Mouse (Mus musculus): Measurements from ENCODE around the gene Mertk. TPM values are rescaled to one million over a fixed set of nuclear protein-coding genes. Genes with fewer than 3 reads are reported as not detected.
"Not testable (repeated sequence)": the region's sequence is repeated elsewhere in the genome, so short reads cannot be mapped to it uniquely, and the experiment has no call there.

Gene Mertk
- 5.4 and 6.1 TPM in 2 replicates for polyA plus RNA-seq (2014; fragmentation: Nextera tagmentation; extraction: Ambion mirVana)

DNA sequence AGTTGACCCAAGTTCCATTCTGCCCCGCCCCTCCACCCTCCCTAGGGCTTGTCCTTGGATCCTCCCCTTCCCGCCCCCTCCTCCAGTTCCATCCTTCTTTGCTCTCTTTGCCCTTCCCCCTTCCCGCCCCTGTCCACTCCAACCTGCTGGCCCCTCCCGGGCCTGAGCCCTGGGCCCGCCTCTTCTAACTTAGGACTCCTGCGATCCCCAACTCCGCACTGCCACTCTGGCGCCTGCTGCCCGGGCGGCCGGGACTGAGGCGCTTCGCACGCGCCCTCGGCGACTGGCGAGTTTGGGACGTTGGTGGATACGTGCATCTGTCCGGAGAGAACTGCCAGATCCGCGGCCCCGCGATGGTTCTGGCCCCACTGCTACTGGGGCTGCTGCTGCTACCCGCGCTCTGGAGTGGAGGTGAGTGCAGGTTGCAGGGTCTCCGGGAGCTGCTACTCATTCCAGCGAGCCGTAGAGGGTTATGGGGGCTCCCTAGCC lies at the start of gene Mertk:
Gene Mertk, plus strand, starts transcription at position 264 of the 489 bp plus-strand sequence.
- under 1% methylated on average over 30 of the region's 30 CpGs for WGBS
- no peaks in the 10 kb centered on the region for H3K4me1 ChIP-seq (ENCODE audit: control insufficient read depth, insufficient read depth, low read length)

GRCm38 (mm10) chr2:128680661-128681060 lies 18.1 kb upstream of the Mertk start:
- Histone ChIP-seq H3K27ac (ENCODE audit: low read length) (no peak overlapping the region), H3K4me1 (ENCODE audit: control insufficient read depth, insufficient read depth, low read length) (no peaks in the 10 kb centered on the region), H3K9ac (replicated peaks; ENCODE audit: low read depth, low read length) (no peak overlapping the region), H3K4me3 (ENCODE audit: low read depth, low read length) (no peak overlapping the region), H3K27me3 (ENCODE audit: control insufficient read depth, insufficient read depth, low read length) (no peaks in the 10 kb centered on the region), H3K4me2 (replicated peaks; ENCODE audit: low read depth, low read length) (no peak overlapping the region), H3K9me3 (ENCODE audit: control insufficient read depth, low read depth, low read length) (no peaks in the 10 kb centered on the region), H3K36me3 (ENCODE audit: control insufficient read depth, insufficient read depth, low read length) (peaks cover 66% of the 10 kb centered on the region)
- WGBS = 55% methylated on average over 4 of the region's 4 CpGs
- no peak for ATAC-seq (ENCODE audit: insufficient number of reproducible peaks, insufficient read depth, low FRiP score, low read depth)

More for the DNA sequence above, at the start of gene Mertk:
- H3K27ac ChIP-seq (ENCODE audit: low read length) = peak within 1 kb of the TSS; percentile 90
- H3K36me3 ChIP-seq (ENCODE audit: control insufficient read depth, insufficient read depth, low read length) = no peaks in the 10 kb centered on the region
- H3K9me3 ChIP-seq (ENCODE audit: control insufficient read depth, low read depth, low read length) = no peaks in the 10 kb centered on the region
- peak within 1 kb of the TSS; percentile 48 for H3K9ac ChIP-seq (replicated peaks; ENCODE audit: low read depth, low read length)
- peak; percentile 91 for ATAC-seq (ENCODE audit: insufficient number of reproducible peaks, insufficient read depth, low FRiP score, low read depth)
- peak within 1 kb of the TSS; percentile 73 for H3K4me3 ChIP-seq (ENCODE audit: low read depth, low read length)
- no peaks in the 10 kb centered on the region for H3K27me3 ChIP-seq (ENCODE audit: control insufficient read depth, insufficient read depth, low read length)
- peak within 1 kb of the TSS; percentile 61 for H3K4me2 ChIP-seq (replicated peaks; ENCODE audit: low read depth, low read length)

DNA sequence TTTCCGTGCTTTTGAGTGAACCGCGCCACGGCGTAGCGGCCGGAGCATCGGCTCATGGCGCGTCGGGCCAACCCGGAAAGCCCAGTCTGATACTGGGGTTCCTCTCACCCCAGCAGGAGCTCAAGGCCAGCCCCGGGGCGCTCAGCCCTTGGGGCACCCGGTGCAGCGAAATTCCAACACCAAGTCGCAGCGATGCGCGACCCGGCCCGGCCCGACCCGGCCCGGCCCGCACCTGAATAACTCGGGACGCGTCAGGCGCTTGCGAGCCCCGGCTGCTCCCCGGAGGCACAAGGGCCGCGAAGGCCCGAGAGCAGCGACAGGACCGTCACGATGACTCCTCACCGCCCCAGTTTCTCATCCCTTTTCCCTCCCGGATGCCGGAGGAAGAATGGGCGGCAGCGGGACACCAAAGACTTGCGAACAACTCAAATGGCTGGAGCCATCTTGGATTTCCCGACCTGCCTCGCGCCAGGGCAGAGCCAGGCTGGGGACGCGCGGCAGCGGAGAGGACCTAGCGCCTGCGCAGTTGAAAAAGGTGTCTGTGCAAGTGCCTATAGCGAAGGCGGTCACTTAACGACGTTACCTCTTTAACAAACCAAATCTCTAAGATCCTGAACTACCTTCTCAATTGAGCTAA lies 11.7 kb upstream of the Mertk start, which contains the start of gene Anapc1:
Gene Anapc1, minus strand, starts transcription at position 471 of the 637 bp plus-strand sequence.
- Histone ChIP-seq H3K9me3 (ENCODE audit: control insufficient read depth, low read depth, low read length) (no peaks in the 10 kb centered on the region), H3K27me3 (ENCODE audit: control insufficient read depth, insufficient read depth, low read length) (no peaks in the 10 kb centered on the region), H3K27ac (ENCODE audit: low read length) (peak within 1 kb of the TSS; percentile 87), H3K4me1 (ENCODE audit: control insufficient read depth, insufficient read depth, low read length) (peaks cover 10% of the 10 kb centered on the region; the same call in 1 of the 2 replicates), H3K4me3 (ENCODE audit: low read depth, low read length) (peak within 1 kb of the TSS; percentile 98), H3K9ac (replicated peaks; ENCODE audit: low read depth, low read length) (peak within 1 kb of the TSS; percentile 98), H3K36me3 (ENCODE audit: control insufficient read depth, insufficient read depth, low read length) (peaks cover 15% of the 10 kb centered on the region; the same call in 1 of the 2 replicates), H3K4me2 (replicated peaks; ENCODE audit: low read depth, low read length) (peak within 1 kb of the TSS; percentile 63)
- peak; percentile 97 for ATAC-seq (ENCODE audit: insufficient number of reproducible peaks, insufficient read depth, low FRiP score, low read depth)
- WGBS = under 1% methylated on average over 56 of the region's 58 CpGs

DNA sequence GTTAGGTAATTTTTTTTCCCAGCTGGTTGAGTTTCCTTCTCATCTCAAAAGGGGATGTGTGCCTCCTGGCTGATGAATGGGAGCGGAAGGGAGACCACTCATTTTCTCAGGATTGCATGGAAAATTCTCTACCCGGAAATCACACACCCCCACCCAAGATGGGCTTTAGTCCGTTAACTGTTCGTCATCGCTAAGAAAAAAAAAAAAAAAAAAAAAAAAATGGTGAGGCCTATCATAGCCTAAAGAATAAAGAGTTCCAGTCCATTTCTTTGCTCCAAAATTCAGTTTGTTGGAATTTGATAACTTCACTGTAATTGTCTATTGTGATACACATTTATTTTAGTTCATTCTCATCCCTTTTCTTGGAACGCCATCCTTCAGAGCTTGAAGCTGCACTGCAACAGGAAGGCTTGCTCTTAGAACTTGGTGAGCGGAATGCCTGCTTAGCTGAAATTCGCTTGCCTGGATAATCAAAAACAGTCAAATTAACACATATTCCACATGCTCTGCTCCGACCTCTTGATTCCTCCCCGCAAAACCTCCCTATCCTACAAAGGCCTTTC lies 11.1 kb upstream of the Mertk start:
- peak; percentile 83; the same call in 1 of the 2 replicates for ATAC-seq (ENCODE audit: insufficient number of reproducible peaks, insufficient read depth, low FRiP score, low read depth)
- H3K4me1 ChIP-seq (ENCODE audit: control insufficient read depth, insufficient read depth, low read length) = peaks cover 10% of the 10 kb centered on the region; the same call in 1 of the 2 replicates

GRCm38 (mm10) chr2:128692336-128692735 lies 6.4 kb upstream of the Mertk start:
- H3K27ac ChIP-seq (ENCODE audit: low read length) = no peak overlapping the region
- no peaks in the 10 kb centered on the region for H3K27me3 ChIP-seq (ENCODE audit: control insufficient read depth, insufficient read depth, low read length)
- H3K36me3 ChIP-seq (ENCODE audit: control insufficient read depth, insufficient read depth, low read length) = no peaks in the 10 kb centered on the region
- 0 out of 2 replicates have a peak, but pooled peaks cover 3% of the 10 kb centered on the region for H3K4me1 ChIP-seq (ENCODE audit: control insufficient read depth, insufficient read depth, low read length)
- no peak overlapping the region for H3K9ac ChIP-seq (replicated peaks; ENCODE audit: low read depth, low read length)
- H3K9me3 ChIP-seq (ENCODE audit: control insufficient read depth, low read depth, low read length) = no peaks in the 10 kb centered on the region
- no peak for ATAC-seq (ENCODE audit: insufficient number of reproducible peaks, insufficient read depth, low FRiP score, low read depth)
- 61% methylated on average over 14 of the region's 14 CpGs for WGBS
- H3K4me2 ChIP-seq (replicated peaks; ENCODE audit: low read depth, low read length) = no peak overlapping the region
- no peak overlapping the region for H3K4me3 ChIP-seq (ENCODE audit: low read depth, low read length)

More for the DNA sequence above, 11.1 kb upstream of the Mertk start:
- peak overlapping the region; percentile 98; the same call in 1 of the 2 replicates for H3K9ac ChIP-seq (replicated peaks; ENCODE audit: low read depth, low read length)
- H3K4me2 ChIP-seq (replicated peaks; ENCODE audit: low read depth, low read length) = peak overlapping the region; percentile 30
- H3K27me3 ChIP-seq (ENCODE audit: control insufficient read depth, insufficient read depth, low read length) = no peaks in the 10 kb centered on the region
- H3K4me3 ChIP-seq (ENCODE audit: low read depth, low read length) = peak overlapping the region; percentile 98
- no peaks in the 10 kb centered on the region for H3K9me3 ChIP-seq (ENCODE audit: control insufficient read depth, low read depth, low read length)
- H3K27ac ChIP-seq (ENCODE audit: low read length) = peak overlapping the region; percentile 87
- 46% methylated on average over 10 of the region's 10 CpGs for WGBS
- peaks cover 12% of the 10 kb centered on the region; the same call in 1 of the 2 replicates for H3K36me3 ChIP-seq (ENCODE audit: control insufficient read depth, insufficient read depth, low read length)

- no peaks in the 10 kb centered on the region for H3K27me3 ChIP-seq (ENCODE audit: control insufficient read depth, insufficient read depth, low read length)
- H3K4me1 ChIP-seq (ENCODE audit: control insufficient read depth, insufficient read depth, low read length) = 0 out of 2 replicates have a peak, but pooled peaks cover 3% of the 10 kb centered on the region
- no peak overlapping the region for H3K4me3 ChIP-seq (ENCODE audit: low read depth, low read length)
- ATAC-seq (ENCODE audit: insufficient number of reproducible peaks, insufficient read depth, low FRiP score, low read depth) = no peak
- no peak overlapping the region for H3K27ac ChIP-seq (ENCODE audit: low read length)
- no peaks in the 10 kb centered on the region for H3K9me3 ChIP-seq (ENCODE audit: control insufficient read depth, low read depth, low read length)
- whole genome bisulfite sequencing = 77% methylated on average over 10 of the region's 10 CpGs
- no peaks in the 10 kb centered on the region for H3K36me3 ChIP-seq (ENCODE audit: control insufficient read depth, insufficient read depth, low read length)
- no peak overlapping the region for H3K9ac ChIP-seq (replicated peaks; ENCODE audit: low read depth, low read length)
- no peak overlapping the region for H3K4me2 ChIP-seq (replicated peaks; ENCODE audit: low read depth, low read length)
Measured at GRCm38 (mm10) chr2:128692771-128693170, 6.0 kb upstream of the Mertk start.

GRCm38 (mm10) chr2:128693236-128693635 lies 5.5 kb upstream of the Mertk start:
- Histone ChIP-seq H3K27ac (ENCODE audit: low read length) (no peak overlapping the region), H3K9me3 (ENCODE audit: control insufficient read depth, low read depth, low read length) (no peaks in the 10 kb centered on the region), H3K9ac (replicated peaks; ENCODE audit: low read depth, low read length) (no peak overlapping the region), H3K27me3 (ENCODE audit: control insufficient read depth, insufficient read depth, low read length) (no peaks in the 10 kb centered on the region), H3K4me3 (ENCODE audit: low read depth, low read length) (no peak overlapping the region), H3K4me1 (ENCODE audit: control insufficient read depth, insufficient read depth, low read length) (no peaks in the 10 kb centered on the region), H3K36me3 (ENCODE audit: control insufficient read depth, insufficient read depth, low read length) (no peaks in the 10 kb centered on the region), H3K4me2 (replicated peaks; ENCODE audit: low read depth, low read length) (no peak overlapping the region)
- ATAC-seq (ENCODE audit: insufficient number of reproducible peaks, insufficient read depth, low FRiP score, low read depth) = no peak
- WGBS = 55% methylated on average over 4 of the region's 4 CpGs

- H3K9ac ChIP-seq (replicated peaks; ENCODE audit: low read depth, low read length); H3K4me1 ChIP-seq (ENCODE audit: control insufficient read depth, insufficient read depth, low read length); H3K9me3 ChIP-seq (ENCODE audit: control insufficient read depth, low read depth, low read length); H3K4me3 ChIP-seq (ENCODE audit: low read depth, low read length); H3K4me2 ChIP-seq (replicated peaks; ENCODE audit: low read depth, low read length); H3K27ac ChIP-seq (ENCODE audit: low read length); H3K36me3 ChIP-seq (ENCODE audit: control insufficient read depth, insufficient read depth, low read length); ATAC-seq (ENCODE audit: insufficient number of reproducible peaks, insufficient read depth, low FRiP score, low read depth); H3K27me3 ChIP-seq (ENCODE audit: control insufficient read depth, insufficient read depth, low read length): not testable (repeated sequence)
- 90% methylated on average over 2 of the region's 3 CpGs for WGBS
Measured at GRCm38 (mm10) chr2:128693828-128694227, 4.9 kb upstream of the Mertk start.
